Mouse (Mus musculus): ENCODE measurements around the gene Clint1. TPM values are rescaled to one million over a fixed set of nuclear protein-coding genes. Genes with fewer than 3 reads are reported as not detected.

Gene Clint1
- polyA plus RNA-seq (2014; fragmentation: Illumina TruSeq; extraction: RNeasy Lipid Tissue Mini Kit (QIAGEN cat#74804); ENCODE audit: low read depth, low replicate concordance): 98.7 TPM

GRCm38 (mm10) chr11:45851516-45852123, at the start of gene Clint1:
Gene Clint1, plus strand, starts transcription at chr11:45852051.

GRCm38 (mm10) chr11:45944643-45945156, 92.8 kb downstream of the Clint1 start, which contains the start of gene Lsm11:
Gene Lsm11, minus strand, starts transcription at chr11:45944935.

GRCm38 (mm10) chr11:45955127-45955627, 103.3 kb downstream of the Clint1 start, which contains the start of gene Thg1l:
Gene Thg1l, minus strand, starts transcription at chr11:45955494.

Other genes starting within 250 kb of the Clint1 start
- 1.1 TPM for gene Lsm11, start 92.9 kb downstream of the Clint1 start, polyA plus RNA-seq (2014; fragmentation: Illumina TruSeq; extraction: RNeasy Lipid Tissue Mini Kit (QIAGEN cat#74804); ENCODE audit: low read depth, low replicate concordance)
- gene Thg1l, start 103.4 kb downstream of the Clint1 start, polyA plus RNA-seq (2014; fragmentation: Illumina TruSeq; extraction: RNeasy Lipid Tissue Mini Kit (QIAGEN cat#74804); ENCODE audit: low read depth, low replicate concordance): 5.2 TPM
- not detected for gene Sox30, start 128.3 kb downstream of the Clint1 start, polyA plus RNA-seq (2014; fragmentation: Illumina TruSeq; extraction: RNeasy Lipid Tissue Mini Kit (QIAGEN cat#74804); ENCODE audit: low read depth, low replicate concordance)
- not detected for gene Gm12166, start 200.3 kb downstream of the Clint1 start, polyA plus RNA-seq (2014; fragmentation: Illumina TruSeq; extraction: RNeasy Lipid Tissue Mini Kit (QIAGEN cat#74804); ENCODE audit: low read depth, low replicate concordance)
- gene Adam19, start 203.9 kb downstream of the Clint1 start, polyA plus RNA-seq (2014; fragmentation: Illumina TruSeq; extraction: RNeasy Lipid Tissue Mini Kit (QIAGEN cat#74804); ENCODE audit: low read depth, low replicate concordance): 0.89 TPM

All from kidney, adult 10 weeks (tissue).